ENCODE assay signal across 27 mouse cellular contexts in genomic region chr6:128554049-128554448, GRCm38 (mm10). TPM values are rescaled to one million over a fixed set of nuclear protein-coding genes. Genes with fewer than 3 reads are reported as not detected.
DNase-seq lines count a peak whose midpoint lies in the region; ATAC-seq and TF ChIP-seq lines count a peak whose summit lies in the region.
"Had no signal": no experiment of that assay in that cellular context is flagged by ENCODE, and none has a peak within 500 bp of the region (broad histone marks: within the 10 kb centered on the region; RNA-seq: fewer than 3 reads in every experiment).

No protein-coding gene starts in this region.

- no peak overlapping the region for H3K27ac ChIP-seq in MEL (ENCODE audit: control insufficient read depth, low read depth, low read length)
- no peak overlapping the region for H3K27ac ChIP-seq in liver, postnatal 0 days (ENCODE audit: low read depth)
- H3K27ac ChIP-seq: embryonic facial prominence, embryonic 10.5 days; embryonic facial prominence, embryonic 12.5 days; forebrain, embryonic 13.5 days; forebrain, embryonic 15.5 days had no signal

- no peak for TF ChIP-seq EP300 in MEL (IDR thresholded peaks at IDR 0.05; ENCODE audit: low read depth in 1 of 2, low read length in 2 of 2)
- TF ChIP-seq EP300 in liver, postnatal 0 days (IDR thresholded peaks at IDR 0.05; ENCODE audit: low read depth), result no peak

- TF ChIP-seq RAD21 in MEL (IDR thresholded peaks at IDR 0.05; ENCODE audit: low read depth, low read length), result no peak

- intact Hi-C loops in left cerebral cortex, postnatal 25 days (cut with DNase I), result no loop called here

- TF ChIP-seq CTCF in MEL (IDR thresholded peaks at IDR 0.05 in 2 of 3, conservative IDR thresholded peaks at IDR 0.05 in 1 of 3; ENCODE audit: control insufficient read depth in 1 of 3, insufficient read depth in 1 of 3, low read depth in 2 of 3, low read length in 3 of 3, poor library complexity in 1 of 3, severe bottlenecking in 1 of 3), result no peak
- TF ChIP-seq CTCF in liver, postnatal 0 days (IDR thresholded peaks at IDR 0.05; ENCODE audit: low read depth), result no peak

- H3K36me3 ChIP-seq in MEL (ENCODE audit: control insufficient read depth in 1 of 2, insufficient read depth in 2 of 2, low read length in 2 of 2), result no peaks in the 10 kb centered on the region
- H3K36me3 ChIP-seq in splenic B cell, adult 2 months (ENCODE audit: control insufficient read depth, insufficient read depth, low read length, poor library complexity, severe bottlenecking), result no peaks in the 10 kb centered on the region
- no peaks in the 10 kb centered on the region for H3K36me3 ChIP-seq in liver, postnatal 0 days (replicated peaks; ENCODE audit: insufficient read depth, low read length)
- H3K36me3 ChIP-seq: embryonic facial prominence, embryonic 10.5 days; embryonic facial prominence, embryonic 12.5 days; forebrain, embryonic 15.5 days; G1E had no signal

- H3K9ac ChIP-seq in MEL (ENCODE audit: control insufficient read depth, low read depth, low read length, poor library complexity, severe bottlenecking), result no peak overlapping the region
- no peak overlapping the region for H3K9ac ChIP-seq in liver, postnatal 0 days (replicated peaks)
- H3K9ac ChIP-seq: embryonic facial prominence, embryonic 12.5 days; forebrain, embryonic 13.5 days; forebrain, embryonic 15.5 days; forebrain, postnatal 0 days had no signal

- no peaks in the 10 kb centered on the region for H3K79me2 ChIP-seq in MEL (ENCODE audit: control insufficient read depth, insufficient read depth, low read length, poor library complexity)

- peaks cover 0 to 4% of the 10 kb centered on the region in 2 experiments; a peak in 1 of 4 replicates for H3K4me1 ChIP-seq in MEL (ENCODE audit: control insufficient read depth in 1 of 2, insufficient read depth in 2 of 2, low read length in 2 of 2)
- H3K4me1 ChIP-seq in liver, postnatal 0 days (ENCODE audit: insufficient read depth), result no peaks in the 10 kb centered on the region; the same call in 1 of the 2 replicates
- H3K4me1 ChIP-seq: embryonic facial prominence, embryonic 10.5 days; embryonic facial prominence, embryonic 12.5 days; forebrain, embryonic 13.5 days; forebrain, embryonic 15.5 days had no signal

- H3K4me2 ChIP-seq in liver, postnatal 0 days (ENCODE audit: low read depth, low read length), result no peak overlapping the region
- H3K4me2 ChIP-seq: embryonic facial prominence, embryonic 12.5 days; forebrain, embryonic 13.5 days; forebrain, embryonic 15.5 days had no signal

- H3K4me3 ChIP-seq in MEL (ENCODE audit: control insufficient read depth in 1 of 2, insufficient read depth in 1 of 2, low read depth in 2 of 2, low read length in 2 of 2), result no peak overlapping the region
- no peak overlapping the region for H3K4me3 ChIP-seq in liver, postnatal 0 days (ENCODE audit: low read depth, low read length)
- H3K4me3 ChIP-seq: embryonic facial prominence, embryonic 10.5 days; embryonic facial prominence, embryonic 12.5 days; forebrain, embryonic 13.5 days; forebrain, embryonic 15.5 days had no signal

- no peaks in the 10 kb centered on the region for H3K9me3 ChIP-seq in MEL (replicated peaks; ENCODE audit: insufficient read depth, low read length)
- H3K9me3 ChIP-seq in liver, postnatal 0 days (ENCODE audit: low read length), result no peaks in the 10 kb centered on the region
- H3K9me3 ChIP-seq: embryonic facial prominence, embryonic 10.5 days; embryonic facial prominence, embryonic 12.5 days; forebrain, embryonic 13.5 days; forebrain, embryonic 15.5 days had no signal

- ATAC-seq in granulocyte monocyte progenitor cell, adult 5-6 weeks (replicated peaks; ENCODE audit: poor library complexity, severe bottlenecking), result peak; percentile 44; the same call in 1 of the 2 replicates
- no peak for ATAC-seq in liver, postnatal 0 days
- ATAC-seq: CD4-positive, CD25-positive, alpha-beta regulatory T cell, adult 4 months; forebrain, embryonic 13.5 days; forebrain, embryonic 15.5 days; forebrain, postnatal 0 days had no signal

- 43% methylated on average over 7 of the region's 7 CpGs for WGBS in liver, postnatal 0 days (ENCODE audit: insufficient replicate concordance)

- no peak for TF ChIP-seq POLR2A in MEL (IDR thresholded peaks at IDR 0.05; ENCODE audit: control insufficient read depth in 1 of 2, insufficient read depth in 1 of 2, low read depth in 1 of 2, low read length in 2 of 2, poor library complexity in 1 of 2)

- no peaks in the 10 kb centered on the region; a peak in 1 of 4 replicates for H3K27me3 ChIP-seq in MEL (ENCODE audit: control insufficient read depth in 1 of 2, insufficient read depth in 2 of 2, low read length in 2 of 2)
- H3K27me3 ChIP-seq in splenic B cell, adult 2 months (ENCODE audit: control insufficient read depth, insufficient read depth, low read length, poor library complexity, severe bottlenecking), result no peaks in the 10 kb centered on the region
- H3K27me3 ChIP-seq in liver, postnatal 0 days (ENCODE audit: insufficient read depth, low read length), result no peaks in the 10 kb centered on the region
- H3K27me3 ChIP-seq: embryonic facial prominence, embryonic 12.5 days; forebrain, embryonic 13.5 days; forebrain, embryonic 15.5 days had no signal

- DNase-seq in A20 (ENCODE audit: low read depth, low spot score), result peak; percentile 36
- DNase-seq in MEL (ENCODE audit: low read depth, low spot score), result peak; percentile 23
- peak; percentile 2 for DNase-seq in splenic B cell, adult 2 months (ENCODE audit: low read depth, low spot score)
- no peak for DNase-seq in liver, postnatal 0 days
- no peak for DNase-seq in left cerebral cortex, postnatal 25 days (ENCODE audit: low spot score in 2 of 2)
- DNase-seq in frontal cortex, postnatal 10 days (ENCODE audit: low spot score in 2 of 2), result no peak
- DNase-seq: adrenal gland, adult 2 months; adrenal gland, postnatal 10 days; adrenal gland, postnatal 25 days; B cell, adult 2 months; cerebellum, adult 11 months; cerebellum, adult 18-20 months; cerebellum, adult 8-10 months; cerebellum, adult 9-11 months; cerebellum, postnatal 14 days; cerebellum, postnatal 36 days; forebrain, postnatal 0 days had no signal

TF ChIP-seq in MEL, 35 proteins besides CTCF, POLR2A, EP300 and RAD21:
- TF ChIP-seq E2F4 (IDR thresholded peaks at IDR 0.05; ENCODE audit: borderline replicate concordance, low read depth, low read length) (no peak), MXI1 (IDR thresholded peaks at IDR 0.05; ENCODE audit: low read depth, low read length) (no peak)

RNA-seq across cellular contexts. Expression of gene A2ml1, which starts 27.4 kb away (rescaled TPM):
- total RNA-seq in MEL (2012; rRNA removed), result 0.08 and 0.10 TPM in 2 replicates
- polyA plus RNA-seq in MEL (2012; ENCODE audit: insufficient read depth in 1 of 2, insufficient read length in 2 of 2, low read depth in 1 of 2, low replicate concordance in 2 of 2, missing spikeins in 1 of 2), result under 1 TPM in 1 of 2 experiments, not detected in 1; 0.25 TPM
- total RNA-seq in granulocyte monocyte progenitor cell, adult 5-6 weeks (2014; fragmentation: Nextera tagmentation), result 7.0 TPM in 1 of 2 replicates, not detected in the other
- total RNA-seq in granulocyte monocyte progenitor cell, adult 5-6 weeks (2017), result not detected in 2 replicates
- 29.7 and 30.6 TPM in 2 replicates for polyA plus RNA-seq in liver, postnatal 0 days (2015; fragmentation: Nextera tagmentation; extraction: Ambion mirVana)
- 10 to 100 TPM; 14.7 to 15.6 TPM for total RNA-seq in left cerebral cortex, postnatal 25 days (2021)
- total RNA-seq: adrenal gland, adult 2 months; adrenal gland, postnatal 25 days; CH12.LX had no signal
- polyA plus RNA-seq: adrenal gland, adult 2 months; CD4-positive, CD25-positive, alpha-beta regulatory T cell, adult 4 months; embryonic facial prominence, embryonic 10.5 days; forebrain, embryonic 11.5 days; G1E had no signal

RNA-seq across cellular contexts. Expression of gene Pzp, which starts 27.5 kb away (rescaled TPM):
- not detected in 2 replicates for total RNA-seq in MEL (2012; rRNA removed)
- not detected for polyA plus RNA-seq in MEL (2012; ENCODE audit: insufficient read depth in 1 of 2, insufficient read length in 2 of 2, low read depth in 1 of 2, low replicate concordance in 2 of 2, missing spikeins in 1 of 2)
- total RNA-seq in granulocyte monocyte progenitor cell, adult 5-6 weeks (2014; fragmentation: Nextera tagmentation), result not detected in 2 replicates
- not detected in 2 replicates for total RNA-seq in granulocyte monocyte progenitor cell, adult 5-6 weeks (2017)
- polyA plus RNA-seq in liver, postnatal 0 days (2015; fragmentation: Nextera tagmentation; extraction: Ambion mirVana), result 1,244 and 1,400 TPM in 2 replicates
- not detected for total RNA-seq in left cerebral cortex, postnatal 25 days (2021)
- total RNA-seq: CH12.LX; forebrain, postnatal 0 days had no signal
- polyA plus RNA-seq: cortical plate, adult 2 months; embryonic facial prominence, embryonic 10.5 days; embryonic facial prominence, embryonic 12.5 days; forebrain, embryonic 13.5 days; forebrain, embryonic 15.5 days; forebrain, postnatal 0 days; G1E had no signal

Comparison
In these comparisons a context has a peak if more than half of its experiments do, and no peak if none do; other contexts are left out.
1. DNase-seq: peak in A20 (single experiment), MEL (single experiment) and splenic B cell, adult 2 months (single experiment); none in liver, postnatal 0 days (single experiment), left cerebral cortex, postnatal 25 days (0 of 2) and frontal cortex, postnatal 10 days (0 of 2).